Mouse (Mus musculus): ENCODE data around the gene Cyp2b10.
"Not testable (repeated sequence)": the region's sequence is repeated elsewhere in the genome, so short reads cannot be mapped to it uniquely, and the experiment has no call there.

Gene Cyp2b10

DNA sequence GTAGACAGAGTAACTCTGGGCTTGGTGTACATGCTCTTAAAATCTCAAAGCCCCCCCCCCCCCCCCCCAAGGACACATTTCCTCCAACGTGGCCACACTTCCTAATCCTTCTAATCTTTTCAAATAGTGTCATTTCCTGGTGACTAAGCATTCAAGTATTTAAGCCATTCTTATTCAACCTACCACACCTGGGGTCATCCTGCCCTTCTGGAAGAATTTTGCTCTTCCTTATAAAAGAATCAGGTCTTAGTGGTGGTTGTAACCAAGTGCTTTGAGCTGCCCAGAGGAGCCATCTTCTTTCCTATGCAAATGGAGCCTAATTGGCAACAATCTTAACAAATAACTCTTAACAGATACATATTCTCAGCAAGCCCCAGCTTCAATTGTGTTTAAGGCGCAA is 12.6 kb downstream of the Cyp2b10 start:
- DNase-seq (ENCODE audit: low read depth, low spot score) = no peak

- DNase-seq (ENCODE audit: low read depth, low spot score) = no peak
Observed at GRCm38 (mm10) chr7:25916116-25916515, 18.7 kb downstream of the Cyp2b10 start.

GRCm38 (mm10) chr7:25917271-25917670 is 19.9 kb downstream of the Cyp2b10 start:
- not testable (repeated sequence) for DNase-seq (ENCODE audit: low read depth, low spot score)

GRCm38 (mm10) chr7:25919467-25919866 is 22.0 kb downstream of the Cyp2b10 start:
- DNase-seq (ENCODE audit: low read depth, low spot score) = no peak

DNA sequence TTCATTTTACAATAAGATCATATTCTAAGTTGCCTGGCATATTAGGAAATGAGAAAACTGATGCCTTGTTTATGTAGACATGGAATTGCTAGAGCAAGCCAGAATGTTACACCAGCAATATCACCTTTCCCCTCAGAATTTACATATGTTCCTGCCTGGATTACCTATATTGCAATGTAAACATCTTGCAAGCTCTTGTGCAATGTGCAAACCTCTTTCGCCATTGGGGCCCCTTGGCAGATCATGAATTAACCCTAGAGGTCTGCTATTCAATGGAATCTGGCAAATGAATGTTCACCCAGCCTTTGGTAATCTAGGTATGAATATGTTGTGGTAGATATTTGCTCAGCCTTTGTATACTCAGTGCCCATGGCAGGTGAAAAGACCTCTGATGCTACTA is 47.9 kb downstream of the Cyp2b10 start:
- no peak for DNase-seq (ENCODE audit: low read depth, low spot score)

Data from telencephalon, adult 2 months (tissue).